Mouse (Mus musculus) gastrocnemius, postnatal 36 days (tissue): ENCODE measurements at regions not wholly inside any gene's neighbourhood (a gene's known extent, or its start where the extent isn't known, plus 50 kb on each side); places are given as distances from the start of the nearest gene placed in this dataset.

ENCODE experiments used
- DNase-seq, 2 experiments: peaks; one replicate each; pipeline ENCODE4 v3.0.0; 2022
- intact Hi-C: fragments of 180-260 bp; cut with DNase I; formaldehyde crosslinking; loops from one replicate; pipeline ENCODE4 v1.15.1; 2025

DNA sequence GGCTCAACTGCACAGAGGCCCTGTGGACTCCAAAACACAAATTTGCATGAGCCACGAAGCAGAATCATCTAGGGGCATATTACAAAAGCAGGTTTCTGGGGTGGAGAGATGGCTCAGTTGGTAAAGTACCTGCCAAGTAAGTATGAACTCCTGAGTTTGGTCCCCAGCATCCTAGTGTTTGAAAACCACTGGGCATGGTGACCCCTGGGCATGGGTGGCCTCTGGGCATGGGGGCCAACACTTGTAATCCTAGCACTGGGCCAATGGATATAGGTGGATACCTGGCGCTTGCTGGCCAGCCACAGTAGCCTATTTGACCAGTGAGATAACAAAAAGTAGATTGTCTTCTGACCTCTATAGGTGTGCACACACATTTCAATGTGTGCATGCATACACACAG is 65.7 kb upstream of the Arid5b start:
- intact Hi-C loops: no loop called here
- no peak for DNase-seq

GRCm38 (mm10) chr10:68334054-68334453 is 55.5 kb upstream of the Arid5b start:
- DNase-seq: no peak
- intact Hi-C loops: no loop called here
